Mouse (Mus musculus): Measurements from ENCODE around the gene Mettl7a2.
A peak's percentile ranks its signal among the peaks of the same experiment; 100 is the strongest.
"Not testable (repeated sequence)": the region's sequence is repeated elsewhere in the genome, so short reads cannot be mapped to it uniquely, and the experiment has no call there.

Mettl7a2 gene

GRCm38 (mm10) chr15:100352711-100353250 lies at the start of gene Mettl7a2, which contains the start of gene Methig1:
Mettl7a2 (plus strand) TSS chr15:100353200.
Methig1 (plus strand) TSS chr15:100353149.
- no peak for DNase-seq (ENCODE audit: low read depth, low spot score)

DNA sequence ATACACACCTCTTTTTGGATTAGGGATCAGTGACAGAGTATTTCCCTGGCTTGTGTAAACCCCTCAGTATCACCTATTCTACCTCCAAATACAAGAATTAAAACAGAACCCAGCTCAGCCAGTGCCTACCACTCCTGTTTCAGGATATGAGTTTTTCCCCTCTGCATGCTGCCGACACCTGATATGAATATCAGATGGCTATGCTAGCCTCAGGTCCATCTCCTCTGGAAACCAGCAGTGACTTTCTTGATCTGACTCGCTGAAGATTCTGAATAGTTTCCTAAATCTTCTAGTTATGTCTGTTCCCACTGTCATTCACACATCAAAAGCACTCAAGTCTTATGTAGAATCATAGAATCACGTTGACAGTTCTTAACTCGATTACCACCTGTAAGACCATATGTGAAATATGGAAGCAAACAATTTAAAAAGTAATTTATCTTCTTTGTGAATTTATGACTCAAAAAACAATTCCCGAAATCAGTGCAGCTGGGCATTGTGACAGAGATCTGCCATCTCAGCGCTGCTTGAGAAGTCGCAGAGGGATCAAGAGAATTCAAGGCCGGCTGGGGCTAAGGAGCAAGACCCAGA lies 49.5 kb upstream of the Mettl7a2 start:
- DNase-seq (ENCODE audit: low read depth, low spot score): no peak

DNA sequence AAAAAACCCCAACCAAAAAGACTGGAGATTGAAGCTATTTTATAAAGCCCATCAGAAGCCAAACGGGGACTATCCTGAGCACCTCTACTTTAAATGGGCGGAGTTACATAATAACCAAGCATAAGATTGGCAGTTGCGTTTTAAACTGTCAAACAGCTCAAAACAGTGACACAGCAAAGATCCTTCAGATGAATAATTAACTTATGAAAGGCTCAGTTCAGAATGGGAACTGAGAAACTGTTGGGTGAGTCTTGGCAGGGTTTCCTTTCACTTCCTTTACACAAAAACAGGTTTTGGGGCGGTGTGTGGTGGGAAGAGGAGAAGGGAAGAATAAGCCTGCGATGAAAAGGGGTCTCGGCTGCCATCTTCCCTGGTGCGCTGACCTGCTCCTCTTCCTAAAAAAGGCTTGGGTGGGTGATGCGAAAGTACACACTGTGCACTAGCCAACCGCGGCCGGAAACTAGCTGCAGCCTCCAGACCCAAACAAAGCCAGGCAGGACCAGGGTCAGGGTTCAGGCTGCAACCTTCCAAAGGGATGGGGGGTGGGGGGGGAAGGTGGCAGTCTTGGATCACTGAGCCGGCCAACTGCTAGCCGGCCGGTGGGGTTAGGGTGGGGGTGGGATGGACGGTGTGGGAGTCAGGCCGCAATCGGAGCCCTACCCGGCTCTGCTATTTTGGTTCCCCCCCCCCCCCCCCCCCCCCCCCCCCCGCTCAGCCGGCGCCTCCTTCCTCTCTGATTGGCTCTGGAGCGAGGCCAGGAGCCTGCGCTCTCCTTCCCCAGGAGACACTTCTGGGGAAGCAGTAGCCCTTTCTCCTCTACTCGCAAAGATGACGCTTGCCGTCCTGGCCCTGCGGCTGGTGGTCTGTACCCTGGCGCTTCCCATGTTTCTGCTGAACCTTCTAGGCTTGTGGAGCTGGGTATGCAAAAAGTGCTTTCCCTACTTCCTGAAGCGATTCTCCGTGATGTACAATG lies 48.7 kb upstream of the Mettl7a2 start, which contains the start of gene Mettl7a1:
TSS of gene Mettl7a1 (plus strand) at position 122 of the 973 bp plus-strand sequence.
- DNase-seq (ENCODE audit: low read depth, low spot score): peak; percentile 81

DNA sequence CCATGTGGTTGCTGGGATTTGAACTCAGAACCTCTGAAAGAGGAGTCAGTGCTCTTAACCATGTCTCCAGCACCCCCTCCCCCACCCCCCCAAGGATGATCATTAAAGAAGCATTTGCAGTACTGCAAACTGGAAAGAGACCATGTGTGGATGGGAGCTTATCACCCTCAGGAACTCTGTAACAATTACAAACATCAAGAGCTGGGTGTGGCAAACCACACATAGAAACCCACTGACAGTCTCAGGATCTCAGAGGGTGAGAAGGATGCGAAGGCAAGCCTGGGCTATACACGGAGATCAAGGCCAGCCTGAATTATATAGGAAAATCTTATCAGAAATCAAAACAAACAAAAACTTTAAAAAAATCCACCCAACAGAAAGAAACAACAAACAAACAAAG lies 46.8 kb upstream of the Mettl7a2 start:
- DNase-seq (ENCODE audit: low read depth, low spot score): no peak

GRCm38 (mm10) chr15:100307438-100308096 lies 45.4 kb upstream of the Mettl7a2 start:
- peak; percentile 58 for DNase-seq (ENCODE audit: low read depth, low spot score)

- DNase-seq (ENCODE audit: low read depth, low spot score): no peak
These were observed 40.7 kb upstream of the Mettl7a2 start for GRCm38 (mm10) chr15:100312346-100312745.

GRCm38 (mm10) chr15:100314448-100315145 lies 38.4 kb upstream of the Mettl7a2 start:
- DNase-seq (ENCODE audit: low read depth, low spot score): no peak

DNA sequence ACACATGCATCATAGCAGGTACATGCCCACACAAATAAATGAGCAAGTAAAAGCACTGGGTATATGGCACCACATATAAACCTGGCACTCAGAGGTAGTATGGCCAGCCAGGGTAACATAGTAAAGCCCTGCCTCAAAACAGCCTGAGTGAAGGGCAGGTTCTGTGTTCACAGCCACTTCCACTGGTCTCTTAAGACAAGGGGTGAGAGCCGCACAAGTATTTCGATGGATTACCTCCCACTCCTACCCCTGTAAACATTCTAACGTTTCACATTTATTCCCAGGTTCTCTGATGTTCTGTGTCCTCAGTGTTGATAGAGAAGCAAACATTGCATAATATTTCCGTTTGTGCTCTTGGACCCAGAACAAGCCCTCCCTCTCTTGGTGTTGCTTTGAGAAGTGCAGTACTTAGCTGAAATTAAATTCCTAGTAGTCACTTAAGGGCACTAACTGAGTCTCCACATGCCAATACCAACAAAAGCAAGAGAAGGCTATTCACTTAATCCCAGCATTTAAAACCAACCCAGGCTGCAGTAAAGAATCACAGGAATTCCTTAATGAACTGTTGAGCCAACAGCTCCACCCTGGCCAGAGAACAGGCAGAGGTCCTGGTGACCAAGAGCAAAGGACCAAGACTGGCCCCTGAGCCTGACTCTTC lies 34.9 kb upstream of the Mettl7a2 start:
- DNase-seq (ENCODE audit: low read depth, low spot score): not testable (repeated sequence)

DNA sequence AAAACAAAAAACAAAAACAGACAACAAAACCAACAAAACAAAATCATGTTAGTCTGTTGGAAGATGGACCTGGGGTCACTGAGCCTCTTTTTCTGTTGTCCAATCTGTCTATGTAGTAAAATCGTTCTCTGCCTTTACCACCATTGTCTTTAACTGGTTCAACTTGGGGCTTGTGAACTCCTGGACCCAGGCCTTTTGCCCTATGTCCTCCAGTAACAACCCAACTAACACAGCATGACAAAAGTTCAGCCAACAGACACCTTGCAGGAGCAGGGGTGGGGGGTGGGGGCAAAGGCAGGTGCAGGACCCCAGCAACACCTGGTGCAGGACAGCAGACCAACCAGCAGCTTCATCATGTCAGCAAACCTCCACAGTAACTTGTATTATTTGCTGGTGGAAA lies 33.1 kb upstream of the Mettl7a2 start:
- no peak for DNase-seq (ENCODE audit: low read depth, low spot score)

DNA sequence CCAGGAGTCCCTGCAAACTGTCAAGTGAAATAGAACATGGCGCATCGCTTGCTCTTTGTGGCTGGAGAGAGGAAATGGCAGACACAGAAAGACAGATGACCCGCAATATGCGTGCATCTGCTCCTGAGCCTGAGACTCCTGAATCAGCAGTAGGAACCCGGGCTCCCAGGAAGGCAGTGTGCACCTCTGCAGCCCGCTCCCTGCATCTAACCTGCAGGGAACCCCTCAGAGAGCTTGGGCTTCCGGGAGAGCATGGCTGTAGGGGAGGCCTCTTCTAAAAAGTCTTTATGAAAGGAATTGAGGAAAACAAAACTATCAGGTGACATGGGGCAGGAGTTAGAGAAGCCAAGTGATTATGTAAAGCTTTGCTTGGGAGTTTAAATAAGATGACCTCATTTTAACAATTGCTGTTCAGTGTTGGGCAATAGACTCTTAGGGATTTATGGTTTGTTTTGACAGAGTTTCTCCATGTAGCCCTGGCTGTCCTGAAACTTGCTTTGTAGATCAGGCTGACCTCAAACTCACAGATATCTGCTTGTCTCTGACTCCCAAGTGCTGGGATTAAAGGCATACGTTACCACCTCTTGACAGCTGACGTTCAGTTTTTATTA lies 32.6 kb upstream of the Mettl7a2 start:
- no peak for DNase-seq (ENCODE audit: low read depth, low spot score)

DNA sequence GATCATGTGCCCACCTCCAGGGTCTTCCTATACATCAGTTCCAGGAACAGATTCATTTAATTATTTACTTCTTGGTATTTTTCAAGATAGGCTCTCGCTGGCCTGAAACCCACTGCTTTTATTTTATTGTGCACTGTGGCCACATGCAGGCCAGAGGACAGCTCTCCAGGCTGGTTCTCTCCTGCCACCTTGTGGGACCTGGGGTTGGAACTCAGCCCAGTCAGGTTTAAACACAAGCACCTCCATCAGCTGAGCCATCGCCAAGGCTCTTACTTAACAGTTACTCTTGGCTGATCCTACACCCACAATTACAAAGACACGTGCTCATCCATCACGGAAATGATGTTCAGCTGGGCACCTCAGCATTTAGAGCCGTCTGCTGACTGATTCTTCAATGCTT lies 31.9 kb upstream of the Mettl7a2 start:
- DNase-seq (ENCODE audit: low read depth, low spot score): no peak

DNA sequence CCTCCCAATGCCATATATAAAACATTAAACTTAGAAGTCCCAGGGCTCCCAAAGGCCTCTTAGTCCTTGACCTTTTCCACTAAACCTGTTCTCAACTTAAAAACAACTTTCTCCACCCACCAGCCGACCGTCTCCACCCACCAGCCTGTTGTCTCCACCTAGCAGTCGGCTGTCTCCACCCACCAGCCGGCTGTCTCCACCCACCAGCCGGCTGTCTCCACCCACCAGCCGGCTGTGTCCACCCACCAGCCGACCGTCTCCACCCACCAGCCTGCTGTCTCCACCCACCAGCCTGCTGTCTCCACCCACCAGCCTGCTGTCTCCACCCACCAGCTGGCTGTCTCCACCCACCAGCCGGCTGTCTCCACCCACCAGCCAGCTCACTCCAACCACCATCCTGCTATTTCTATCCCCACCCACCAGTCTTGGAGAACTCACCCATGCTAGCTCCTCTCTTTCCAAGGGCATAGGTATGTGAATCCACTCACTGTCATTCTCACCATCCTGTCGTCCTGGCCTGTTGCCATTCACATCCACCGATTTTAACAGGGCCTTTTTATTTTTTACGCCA lies 28.9 kb upstream of the Mettl7a2 start:
- peak; percentile 34 for DNase-seq (ENCODE audit: low read depth, low spot score)

DNA sequence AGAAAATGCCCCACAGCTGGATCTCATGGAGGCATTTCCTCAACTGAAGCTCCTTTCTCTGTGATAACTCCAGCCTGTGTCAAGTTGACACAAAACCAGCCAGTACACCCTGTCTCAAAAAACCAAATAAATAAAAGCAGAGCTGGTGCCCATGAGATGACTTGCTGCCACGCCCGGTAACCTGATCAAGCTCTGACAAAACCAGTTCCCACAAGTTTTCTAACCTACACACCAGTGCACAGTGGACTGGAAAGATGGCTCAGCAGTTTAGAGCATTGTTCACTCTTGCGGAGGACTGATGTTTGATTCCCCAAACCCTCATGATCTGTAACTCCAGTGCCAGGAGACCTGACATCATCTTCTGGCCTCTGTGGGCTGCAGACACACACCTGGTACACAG lies 27.8 kb upstream of the Mettl7a2 start:
- DNase-seq (ENCODE audit: low read depth, low spot score): no peak

- not testable (repeated sequence) for DNase-seq (ENCODE audit: low read depth, low spot score)
These were observed 24.9 kb upstream of the Mettl7a2 start for GRCm38 (mm10) chr15:100328089-100328488.

GRCm38 (mm10) chr15:100329336-100329735 lies 23.7 kb upstream of the Mettl7a2 start:
- not testable (repeated sequence) for DNase-seq (ENCODE audit: low read depth, low spot score)

DNA sequence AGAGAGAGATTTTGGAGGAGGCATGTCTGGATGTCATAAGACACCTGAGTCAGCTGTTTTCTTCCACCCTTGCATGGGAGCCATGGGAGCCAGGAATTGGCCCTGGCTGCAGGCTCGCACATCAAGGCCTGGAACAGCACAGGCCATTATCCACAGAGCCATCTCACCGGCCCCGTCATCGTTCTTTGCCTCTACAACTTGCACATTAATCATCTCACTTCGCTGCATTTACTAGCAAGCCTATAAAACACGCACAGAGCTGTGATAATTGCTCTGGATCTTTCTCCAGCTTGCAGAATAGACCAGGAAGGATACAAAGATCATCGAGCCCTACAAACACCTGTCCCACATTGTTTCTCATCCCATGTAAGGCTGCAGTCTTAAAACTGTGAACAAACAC lies 22.3 kb upstream of the Mettl7a2 start:
- DNase-seq (ENCODE audit: low read depth, low spot score): no peak

DNA sequence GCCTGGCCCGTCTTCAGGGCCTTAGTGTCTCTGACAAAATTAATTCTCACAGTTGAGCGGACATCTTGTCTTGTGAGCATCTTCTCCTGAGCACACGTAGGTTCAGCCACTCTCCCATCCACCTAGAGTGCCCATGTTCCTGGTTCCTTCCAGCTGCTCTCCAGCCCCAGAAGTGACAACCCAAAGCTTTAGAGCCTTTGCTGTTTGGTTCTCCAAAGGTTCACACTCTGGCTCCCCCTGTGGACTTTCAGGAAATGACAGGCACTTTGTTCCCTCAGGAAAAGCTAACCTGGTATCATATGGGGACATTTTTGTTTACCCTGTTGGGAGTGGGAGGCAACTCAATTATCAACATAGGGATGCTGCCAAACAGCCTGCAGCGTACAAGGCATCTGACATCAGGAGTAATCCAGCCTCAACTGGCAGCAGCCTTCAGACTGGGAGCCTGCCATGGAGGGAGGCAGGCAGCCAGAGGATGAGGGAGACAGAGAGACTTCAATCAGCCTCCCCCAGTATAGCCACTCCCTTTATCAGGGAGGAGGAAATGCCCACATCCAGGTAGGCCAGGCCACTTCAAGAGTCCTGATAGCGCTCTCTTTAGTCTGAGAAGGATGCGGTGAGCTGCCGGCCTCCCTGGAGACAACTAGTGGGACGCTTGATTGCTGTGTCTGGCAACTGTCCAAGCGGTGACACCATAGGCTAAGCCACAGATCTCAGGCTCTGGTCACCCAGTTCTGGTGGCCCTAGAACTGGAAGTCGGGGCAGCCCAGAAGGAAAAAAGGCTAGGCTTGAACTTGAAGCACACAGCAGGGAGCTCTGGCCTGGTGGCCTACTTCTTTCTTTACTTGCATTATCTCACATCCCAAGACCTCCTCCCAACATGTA lies 20.7 kb upstream of the Mettl7a2 start:
- not testable (repeated sequence) for DNase-seq (ENCODE audit: low read depth, low spot score)

GRCm38 (mm10) chr15:100334629-100335028 lies 18.4 kb upstream of the Mettl7a2 start, which contains the start of gene Mettl7a3:
Mettl7a3 (plus strand) TSS chr15:100334929.
- DNase-seq (ENCODE audit: low read depth, low spot score): no peak

DNA sequence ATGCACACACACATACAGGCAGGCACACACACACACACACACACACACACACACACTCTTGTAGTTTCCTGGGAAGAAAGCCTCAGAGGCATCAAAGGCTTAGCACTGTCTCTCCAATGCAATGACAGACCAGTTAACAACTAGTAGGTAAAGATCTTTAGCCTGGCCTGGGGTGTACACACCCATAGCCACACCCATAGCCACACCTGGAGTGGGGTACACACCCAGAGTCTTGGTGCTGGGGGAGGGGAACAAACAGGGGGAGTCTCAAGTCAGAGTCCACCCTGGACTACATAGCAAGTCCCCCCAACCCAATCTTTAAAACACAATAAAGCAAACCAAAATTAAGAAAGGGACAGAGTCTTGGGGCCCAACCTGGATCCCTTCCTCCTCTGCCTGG lies 15.7 kb upstream of the Mettl7a2 start:
- DNase-seq (ENCODE audit: low read depth, low spot score): not testable (repeated sequence)

Measured in telencephalon, adult 2 months (tissue).